Mouse (Mus musculus): ENCODE measurements around the gene Gabrq. TPM values are rescaled to one million over a fixed set of nuclear protein-coding genes. Genes with fewer than 3 reads are reported as not detected.

The Gabrq gene
- 0.01 TPM in 1 of 2 replicates, not detected in the other for polyA plus RNA-seq (2012; rRNA removed)

GRCm38 (mm10) chrX:72824776-72825588, at the start of gene Gabrq:
Gene Gabrq (plus strand): TSS chrX:72825178.

Other genes with a start within 250 kb of the Gabrq start
- gene Gabra3, start 168.3 kb upstream of the Gabrq start, polyA plus RNA-seq (2012; rRNA removed) = 0.07 and 0.14 TPM in 2 replicates
- gene Cetn2, start 93.2 kb downstream of the Gabrq start, polyA plus RNA-seq (2012; rRNA removed) = 15.2 and 16.0 TPM in 2 replicates
- 23.6 and 27.1 TPM in 2 replicates for gene Nsdhl, start 93.4 kb downstream of the Gabrq start, polyA plus RNA-seq (2012; rRNA removed)
- 0.76 and 1.1 TPM in 2 replicates for gene Zfp185, start 162.2 kb downstream of the Gabrq start, polyA plus RNA-seq (2012; rRNA removed)
- 0.03 TPM in 1 of 2 replicates, not detected in the other for gene Pnma5, start 211.9 kb downstream of the Gabrq start, polyA plus RNA-seq (2012; rRNA removed)
- 0.01 TPM in 1 of 2 replicates, not detected in the other for gene Pnma3, start 239.6 kb downstream of the Gabrq start, polyA plus RNA-seq (2012; rRNA removed)

All from liver, embryonic 14 days (tissue).